Mouse (Mus musculus): Measurements from ENCODE around the gene Prkcg.
"Not testable (repeated sequence)": the region's sequence is repeated elsewhere in the genome, so short reads cannot be mapped to it uniquely, and the experiment has no call there.

Gene Prkcg

DNA sequence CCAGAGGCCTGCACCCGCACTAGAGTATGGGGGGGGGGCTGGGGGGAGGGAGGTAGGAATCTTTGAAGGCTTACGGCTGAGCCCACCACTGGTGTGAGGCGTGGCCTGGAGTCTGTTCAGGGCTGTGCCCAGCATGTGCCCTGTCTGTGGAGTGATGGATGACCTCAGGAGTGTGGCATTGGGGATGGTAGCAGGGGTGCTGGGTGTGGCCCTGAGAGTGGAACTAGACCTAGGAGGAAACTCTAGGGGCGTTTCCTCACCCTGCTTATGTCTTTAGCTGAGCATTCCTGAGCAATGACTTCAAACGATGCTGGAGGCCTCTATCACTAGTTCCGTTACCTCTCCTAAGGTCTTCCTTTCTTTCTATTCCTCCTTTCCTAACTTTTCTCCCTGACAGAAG is 2.2 kb downstream of the Prkcg start:
- DNase-seq: no peak

DNA sequence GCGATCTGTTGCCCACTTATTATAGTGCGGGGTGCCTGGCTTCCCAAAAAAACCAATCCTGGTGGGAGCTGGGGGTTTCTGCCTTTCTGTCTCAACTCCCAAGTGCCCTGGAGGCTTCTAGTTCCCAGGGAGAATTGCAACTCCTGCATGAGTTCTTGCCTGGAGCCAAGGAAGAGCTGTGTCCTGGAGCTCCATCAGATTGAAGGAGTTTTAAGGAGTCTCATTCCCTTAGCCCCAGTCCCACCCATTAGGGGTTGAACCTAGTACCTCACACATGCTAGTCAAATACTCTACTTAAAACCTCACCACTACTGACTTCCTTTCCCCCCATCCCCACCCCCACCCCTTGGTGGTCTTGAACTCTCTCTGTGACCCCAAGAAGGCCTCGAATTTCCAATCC is 2.8 kb downstream of the Prkcg start:
- DNase-seq: no peak

DNA sequence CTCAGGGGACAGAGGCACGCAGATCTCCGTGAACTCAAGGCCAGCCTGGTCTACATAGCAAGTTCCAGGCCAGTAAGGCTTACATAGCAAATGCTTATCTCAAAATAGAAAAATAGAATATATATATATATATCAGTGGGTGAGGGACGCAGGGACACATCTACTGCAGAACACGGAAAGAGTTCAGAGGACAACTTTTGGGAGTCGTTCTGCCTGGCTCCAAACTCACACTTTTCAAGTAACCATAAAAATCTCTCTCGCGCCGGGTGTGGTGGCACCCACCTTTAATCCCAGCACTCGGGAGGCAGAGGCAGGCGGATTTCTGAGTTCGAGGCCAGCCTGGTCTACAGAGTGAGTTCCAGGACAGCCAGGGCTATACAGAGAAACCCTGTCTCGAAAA is 3.3 kb downstream of the Prkcg start:
- not testable (repeated sequence) for DNase-seq

DNA sequence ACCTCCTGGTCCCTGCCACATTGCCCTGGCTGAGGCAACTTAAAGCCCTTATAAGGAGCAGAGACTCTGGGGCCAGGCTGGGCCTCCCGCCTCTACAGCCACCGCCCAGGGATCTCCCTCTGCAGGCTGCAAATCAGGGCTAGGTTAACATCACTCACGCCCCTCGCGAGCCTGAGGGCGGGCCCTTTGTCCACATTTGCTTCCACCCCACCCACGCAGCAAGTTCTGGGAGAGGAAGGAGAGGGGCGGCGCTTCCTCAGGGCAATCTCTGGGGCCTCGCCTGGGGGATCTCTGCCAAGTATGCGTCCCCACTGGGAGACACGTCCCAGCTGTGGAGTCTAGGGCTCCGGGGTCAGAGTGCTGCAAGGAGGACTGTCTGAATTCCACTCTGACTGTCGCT is 3.8 kb downstream of the Prkcg start:
- peak; percentile 93 for DNase-seq

DNA sequence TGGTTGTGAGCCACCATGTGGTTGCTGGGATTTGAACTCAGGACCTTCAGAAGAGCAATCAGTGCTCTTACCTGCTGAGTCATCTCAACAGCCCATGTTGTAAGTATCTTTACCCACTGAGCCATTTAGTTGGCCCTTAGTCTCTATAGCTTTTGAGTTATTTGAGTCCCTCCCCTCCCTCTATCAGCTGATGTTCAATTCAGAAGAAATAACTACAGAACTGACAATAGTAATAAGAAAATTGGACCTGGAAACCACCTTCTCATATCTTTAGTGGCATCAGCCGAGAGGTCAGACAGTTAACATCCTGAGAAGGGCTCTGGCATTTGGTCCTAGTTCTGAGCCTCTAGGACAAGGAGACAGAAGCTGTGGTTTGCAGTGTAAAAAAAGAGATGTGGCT is 5.8 kb downstream of the Prkcg start:
- no peak for DNase-seq

DNA sequence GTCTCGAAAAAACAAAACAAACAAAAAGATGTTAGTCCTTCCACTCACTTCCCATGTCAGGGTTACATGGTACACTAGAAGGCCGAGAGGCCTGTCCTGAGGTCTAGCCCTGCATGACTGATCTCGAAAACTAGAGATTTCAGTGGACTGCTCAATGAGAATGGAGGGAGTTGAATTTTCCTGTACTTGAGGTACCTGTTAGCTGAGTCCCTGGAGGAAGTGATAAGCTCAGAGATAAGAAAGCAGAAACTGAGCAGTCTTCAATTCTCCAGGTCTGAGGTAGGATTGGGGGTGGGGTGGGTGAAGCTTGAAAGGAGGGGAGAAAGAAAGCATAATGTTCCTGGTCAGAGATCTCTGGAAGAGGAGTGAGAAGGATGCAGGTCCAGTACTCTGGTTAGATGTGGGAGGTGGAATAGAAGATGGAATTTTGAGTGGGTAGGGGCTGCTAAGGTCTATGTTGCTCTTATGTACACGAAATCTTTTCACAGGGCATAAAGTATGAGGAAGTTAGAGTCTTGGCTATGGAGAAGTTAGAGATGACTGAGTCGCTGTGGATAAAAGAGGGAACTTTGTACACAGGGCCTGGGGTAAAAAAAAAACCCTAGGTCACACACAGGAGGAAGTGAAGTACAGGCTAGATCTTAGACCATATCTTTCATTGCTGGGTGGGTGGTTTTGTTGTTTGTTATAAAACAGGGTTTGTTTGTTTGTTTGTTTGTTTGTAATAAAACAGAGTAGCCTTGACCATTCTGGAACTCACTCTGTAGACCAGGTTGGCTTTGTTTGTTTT is 6.5 kb downstream of the Prkcg start:
- no peak for DNase-seq

DNA sequence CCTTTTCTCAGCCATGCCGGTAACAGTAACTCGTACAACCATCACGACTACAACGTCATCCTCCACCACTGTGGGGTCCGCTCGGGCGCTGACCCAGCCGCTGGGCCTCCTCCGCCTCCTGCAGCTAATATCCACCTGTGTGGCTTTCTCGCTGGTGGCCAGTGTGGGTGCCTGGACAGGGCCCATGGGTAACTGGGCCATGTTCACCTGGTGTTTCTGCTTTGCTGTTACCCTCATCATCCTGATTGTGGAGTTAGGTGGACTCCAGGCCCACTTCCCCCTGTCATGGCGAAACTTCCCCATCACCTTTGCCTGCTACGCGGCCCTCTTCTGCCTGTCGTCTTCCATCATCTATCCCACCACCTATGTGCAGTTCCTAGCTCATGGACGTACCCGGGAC is 7.7 kb downstream of the Prkcg start:
- no peak for DNase-seq

DNA sequence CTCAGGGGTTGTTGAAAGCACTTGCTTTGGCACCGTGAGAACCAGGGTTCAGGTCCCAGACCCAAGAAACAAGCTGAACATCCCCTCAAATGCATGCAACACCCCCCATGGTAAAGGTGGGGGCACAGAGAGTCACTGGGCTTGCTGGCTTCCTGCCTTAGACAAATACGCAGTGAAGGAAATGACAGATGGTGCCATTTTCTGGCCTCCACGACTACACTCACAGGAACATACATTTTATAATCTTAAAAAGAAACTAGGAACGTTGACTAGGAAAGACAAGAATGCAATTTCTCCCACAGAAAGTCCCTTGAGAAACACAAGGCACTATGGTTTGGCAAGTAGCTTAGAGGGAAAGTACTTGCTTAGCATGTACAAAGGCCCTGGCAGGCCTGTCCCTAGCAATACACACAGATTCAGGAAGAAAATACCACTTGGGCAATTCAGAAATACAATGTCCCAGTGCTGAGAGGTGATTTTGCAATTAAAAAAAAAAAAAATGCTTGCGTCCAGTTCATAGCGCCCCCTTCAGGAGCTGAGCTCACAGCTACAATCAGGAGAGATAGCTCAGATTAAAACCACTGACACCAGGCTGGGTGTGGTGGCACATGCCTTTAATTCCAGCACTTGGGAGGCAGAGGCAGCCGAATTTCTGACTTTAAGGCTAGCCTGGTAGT is 11.1 kb downstream of the Prkcg start:
- DNase-seq: no peak

DNA sequence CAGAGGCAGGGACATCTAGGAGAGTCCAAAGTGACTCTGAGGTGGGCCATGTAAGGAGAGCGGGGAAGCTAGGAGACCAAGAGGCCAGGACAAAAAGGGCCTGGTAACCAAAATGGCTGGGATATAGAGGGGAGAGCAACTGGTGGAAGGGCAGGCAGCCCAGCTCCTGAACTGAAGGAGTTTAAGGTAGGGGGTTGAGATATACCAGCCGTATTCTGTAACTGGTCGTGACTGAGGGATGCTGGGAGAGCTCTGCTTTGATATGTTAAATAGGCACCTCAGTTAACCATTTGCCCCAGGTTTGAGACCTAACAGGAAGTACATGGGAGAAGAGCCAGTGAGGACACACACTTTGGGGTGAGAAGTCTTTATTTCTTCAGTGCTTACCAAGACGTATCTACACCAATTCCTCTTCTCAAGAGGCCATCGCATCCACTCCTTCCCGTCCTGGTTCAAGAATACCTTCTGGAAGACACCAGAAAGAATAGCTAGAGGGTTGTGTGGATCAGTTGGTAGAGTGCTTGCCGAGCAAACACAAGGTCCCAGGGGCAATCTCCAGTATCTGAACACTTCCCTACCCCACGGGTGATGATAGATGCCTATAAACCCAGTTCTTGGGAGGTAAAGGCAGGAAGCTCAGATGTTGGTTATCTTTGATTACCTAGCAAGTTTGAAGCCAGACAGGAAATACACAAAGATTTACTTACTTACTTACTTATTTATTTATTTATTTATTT is 12.1 kb downstream of the Prkcg start:
- no peak for DNase-seq

DNA sequence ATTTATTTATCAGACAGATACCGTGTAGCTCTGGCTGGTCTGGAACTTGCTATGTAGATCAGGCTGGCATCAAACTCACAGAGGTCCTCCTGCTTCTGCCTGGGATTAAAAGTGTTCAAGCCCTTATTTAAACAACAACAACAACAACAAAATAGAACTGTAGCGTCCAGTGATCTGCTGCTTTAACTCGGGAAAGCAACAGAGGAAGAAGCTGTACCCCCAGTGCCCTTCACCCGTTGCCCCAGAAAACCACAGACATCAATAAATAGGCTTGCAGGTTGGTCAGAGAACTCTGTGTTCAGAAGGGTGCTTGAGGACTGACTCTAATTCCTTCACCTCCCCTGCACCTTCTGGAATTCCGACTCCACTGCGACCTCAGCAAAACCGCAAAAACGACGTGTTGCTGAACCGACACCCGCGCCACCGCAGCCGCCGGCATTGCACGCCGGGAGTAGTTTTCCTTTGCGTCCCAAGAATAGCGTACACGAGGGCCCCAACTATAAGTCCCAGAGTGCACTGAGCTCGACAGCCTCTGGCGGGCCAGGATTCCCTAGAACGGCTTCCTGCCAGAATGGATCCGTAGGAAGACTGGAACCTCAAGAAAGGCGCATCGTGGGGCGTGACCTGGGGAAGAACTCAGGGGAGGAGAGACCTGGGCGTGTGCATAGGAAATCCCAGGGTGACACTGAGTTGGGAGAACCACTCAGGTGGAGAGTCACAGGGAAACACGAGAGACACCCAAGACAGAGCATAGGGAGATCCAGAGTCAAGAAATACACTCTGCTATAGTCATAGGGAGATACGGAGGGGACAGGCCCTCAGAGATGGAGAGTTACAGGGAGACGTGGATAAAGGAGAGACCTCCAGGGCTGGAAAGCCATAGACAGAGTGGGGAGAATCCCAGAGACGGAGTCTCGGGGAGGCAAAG is 12.9 kb downstream of the Prkcg start:
- no peak for DNase-seq

DNA sequence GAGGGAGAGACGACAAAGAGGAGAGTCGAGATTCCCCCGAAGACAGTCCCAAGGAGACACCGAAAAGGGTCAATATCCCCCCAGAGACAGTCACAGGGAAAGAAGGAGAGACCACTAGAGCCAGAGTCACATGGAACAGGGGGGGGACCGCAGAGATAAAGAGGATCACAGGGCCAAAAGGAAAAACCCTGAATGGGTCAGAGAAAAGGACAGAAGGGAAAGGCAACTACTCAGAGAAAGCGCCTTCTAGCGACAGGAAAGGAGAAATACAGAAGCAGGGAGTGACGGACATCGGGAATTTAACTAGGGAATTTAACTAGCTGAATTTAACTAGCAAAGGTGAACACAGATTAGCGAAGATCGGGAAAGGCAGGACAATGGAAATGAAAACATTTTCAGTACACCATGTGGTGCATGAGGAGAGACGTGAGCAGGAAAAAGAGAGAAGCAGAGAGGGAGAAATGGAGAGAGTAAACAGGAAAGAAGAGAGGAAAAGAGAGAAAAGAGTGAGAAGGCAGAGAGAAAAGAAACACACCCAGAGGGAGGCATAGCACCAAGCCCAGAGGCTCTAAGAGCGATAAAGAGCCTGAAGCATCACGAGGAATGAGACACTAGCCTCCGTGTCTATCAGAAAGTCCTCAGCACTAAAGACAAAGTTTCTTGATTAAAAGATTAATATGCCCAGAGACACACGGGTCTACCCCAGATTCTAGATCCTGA is 13.7 kb downstream of the Prkcg start:
- no peak for DNase-seq

DNA sequence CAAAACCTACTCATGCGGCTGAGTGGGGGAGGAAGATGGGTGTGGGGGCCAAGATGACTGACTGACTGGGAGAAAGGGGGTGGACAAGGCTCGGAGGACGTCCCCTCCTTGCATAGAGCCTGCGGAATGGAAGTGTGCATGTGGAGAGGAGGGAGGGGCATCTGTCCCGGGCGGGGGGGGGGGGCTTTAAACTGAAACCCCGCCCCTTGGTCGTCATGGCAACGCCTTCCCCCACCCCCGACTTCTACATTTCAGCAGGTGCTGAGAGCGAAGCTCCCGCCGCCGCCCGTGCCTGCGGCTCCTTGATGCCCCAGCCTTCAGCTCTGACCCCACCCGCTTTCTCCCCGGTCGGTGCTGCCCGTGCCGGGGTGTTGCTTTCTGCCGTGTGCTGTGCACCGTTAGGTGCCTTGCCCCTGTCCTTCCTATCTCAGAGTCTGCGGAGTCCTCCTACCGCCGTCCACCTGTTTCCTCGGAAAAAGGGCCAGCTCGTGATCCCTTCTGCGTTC is 14.3 kb downstream of the Prkcg start:
- DNase-seq: no peak

DNA sequence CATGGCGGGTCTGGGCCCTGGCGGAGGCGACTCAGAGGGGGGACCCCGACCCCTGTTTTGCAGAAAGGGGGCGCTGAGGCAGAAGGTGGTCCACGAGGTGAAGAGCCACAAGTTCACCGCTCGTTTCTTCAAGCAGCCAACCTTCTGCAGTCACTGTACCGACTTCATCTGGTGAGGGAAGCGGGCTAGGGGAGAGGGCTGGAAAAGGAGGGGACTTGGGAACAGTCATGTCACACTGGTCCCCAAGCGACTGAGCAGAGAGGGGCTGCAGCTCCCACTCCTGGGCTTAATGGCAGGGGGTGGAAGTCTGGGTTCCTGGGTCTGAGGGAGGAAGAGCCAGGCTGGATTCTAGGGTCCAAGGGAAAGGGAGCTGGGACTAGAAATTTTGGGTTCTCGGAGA is 14.8 kb downstream of the Prkcg start:
- no peak for DNase-seq

DNA sequence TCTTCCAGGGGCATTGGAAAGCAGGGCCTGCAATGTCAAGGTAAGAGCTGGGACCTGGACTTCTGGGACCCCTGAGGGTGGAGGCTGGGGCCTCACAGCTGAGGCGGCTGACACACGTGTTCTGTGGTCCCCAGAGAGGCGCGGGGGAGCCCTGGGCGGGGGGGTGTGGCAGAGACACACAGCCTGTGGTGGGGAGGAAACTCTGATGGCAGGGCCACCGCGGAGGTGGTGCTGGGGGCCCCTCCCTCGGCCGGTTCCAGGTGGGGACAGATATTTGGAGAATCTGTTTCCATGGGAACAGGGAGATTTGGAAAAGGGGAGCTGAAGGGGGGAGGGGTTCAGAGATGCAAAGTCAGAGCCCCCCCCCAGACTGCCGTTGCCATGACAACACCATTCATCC is 15.3 kb downstream of the Prkcg start:
- no peak for DNase-seq

DNA sequence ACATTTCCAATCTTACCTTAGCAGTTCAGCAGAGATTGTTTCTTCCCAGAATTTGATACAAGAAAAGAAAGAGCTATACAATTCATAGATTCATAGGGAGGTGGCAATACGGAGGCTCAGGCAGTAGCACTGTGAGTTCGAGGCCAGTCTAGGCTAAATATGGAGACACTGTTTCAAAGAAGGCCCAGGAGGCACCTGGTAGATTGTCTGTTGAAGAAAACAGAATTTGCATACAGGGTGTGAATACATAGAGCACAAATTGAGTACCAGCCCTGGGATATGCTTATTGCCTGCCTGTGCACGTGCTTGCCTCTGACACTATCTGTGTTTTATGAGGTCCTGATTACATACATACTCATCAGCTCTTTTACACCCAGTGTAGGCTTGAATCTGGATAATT is 17.4 kb downstream of the Prkcg start:
- DNase-seq: no peak

DNA sequence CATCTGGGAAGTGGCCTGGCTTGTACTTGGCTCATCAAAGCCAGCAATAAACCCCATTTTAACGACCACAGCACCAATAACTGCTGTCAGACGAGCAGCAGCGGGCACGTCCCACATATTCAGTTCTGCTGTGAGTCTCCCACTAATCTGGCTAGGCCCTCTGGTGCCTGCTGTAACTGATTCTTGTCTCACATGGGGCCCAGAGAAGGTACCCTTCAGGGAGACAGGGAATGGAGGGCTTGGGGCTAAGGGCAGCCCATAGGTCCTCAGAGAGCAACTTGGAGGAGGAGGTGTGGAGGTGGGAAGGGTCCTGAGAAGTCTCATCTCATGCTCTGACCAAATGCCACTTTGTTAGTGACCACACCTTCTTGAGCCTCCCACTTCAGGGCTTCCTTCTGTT is 19.7 kb downstream of the Prkcg start:
- DNase-seq: no peak

DNA sequence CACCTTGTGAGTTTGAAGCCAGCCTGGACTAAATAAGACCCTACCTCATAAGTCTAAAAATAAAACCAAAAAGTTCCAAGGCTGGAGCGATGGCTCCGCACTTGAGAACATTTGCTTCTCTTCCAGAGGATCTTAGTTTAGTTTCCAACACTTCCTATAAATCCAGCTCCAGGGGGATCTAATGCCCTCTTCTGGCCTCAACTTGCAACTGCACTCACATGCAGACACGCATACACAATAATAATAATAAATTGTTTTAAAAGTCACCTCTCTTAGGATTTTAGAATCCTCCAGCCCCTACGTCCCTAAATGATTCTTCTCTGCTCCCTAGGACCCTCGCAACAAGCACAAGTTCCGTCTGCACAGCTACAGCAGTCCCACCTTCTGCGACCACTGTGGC is 21.3 kb downstream of the Prkcg start:
- no peak for DNase-seq

DNA sequence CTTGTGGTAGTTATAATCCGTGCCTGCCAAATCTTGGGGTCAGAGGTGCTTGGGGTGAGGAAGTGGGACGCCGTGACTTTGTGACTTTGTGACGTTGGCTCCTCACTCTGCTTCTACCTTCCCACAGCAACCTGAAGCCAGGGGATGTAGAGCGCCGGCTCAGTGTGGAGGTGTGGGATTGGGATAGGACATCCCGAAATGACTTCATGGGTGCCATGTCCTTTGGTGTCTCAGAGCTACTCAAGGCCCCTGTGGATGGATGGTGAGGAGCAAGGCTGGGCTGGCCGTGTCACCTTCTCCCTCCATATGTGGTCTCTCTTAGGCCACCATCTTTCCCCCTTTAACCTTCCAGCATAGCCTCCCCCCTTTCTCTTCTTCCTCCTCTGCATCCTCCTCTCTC is 24.6 kb downstream of the Prkcg start:
- DNase-seq: no peak

DNA sequence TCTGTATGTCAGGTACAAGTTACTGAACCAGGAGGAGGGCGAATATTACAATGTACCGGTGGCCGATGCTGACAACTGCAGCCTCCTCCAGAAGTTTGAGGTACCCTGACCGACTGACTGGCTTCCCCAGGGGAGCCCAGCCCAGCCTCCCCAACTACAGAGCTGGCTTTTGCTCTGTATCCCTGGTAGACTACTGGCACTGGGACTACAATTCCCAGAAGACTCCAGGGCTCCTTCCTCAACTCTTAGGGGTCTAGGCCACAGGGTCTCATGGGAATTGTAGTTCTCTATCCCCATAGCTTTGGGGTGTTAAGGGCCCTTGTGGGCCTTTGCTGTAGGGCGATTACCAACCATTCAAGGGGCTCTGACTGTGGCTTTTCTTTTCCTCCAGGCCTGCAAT is 25.1 kb downstream of the Prkcg start:
- DNase-seq: no peak

DNA sequence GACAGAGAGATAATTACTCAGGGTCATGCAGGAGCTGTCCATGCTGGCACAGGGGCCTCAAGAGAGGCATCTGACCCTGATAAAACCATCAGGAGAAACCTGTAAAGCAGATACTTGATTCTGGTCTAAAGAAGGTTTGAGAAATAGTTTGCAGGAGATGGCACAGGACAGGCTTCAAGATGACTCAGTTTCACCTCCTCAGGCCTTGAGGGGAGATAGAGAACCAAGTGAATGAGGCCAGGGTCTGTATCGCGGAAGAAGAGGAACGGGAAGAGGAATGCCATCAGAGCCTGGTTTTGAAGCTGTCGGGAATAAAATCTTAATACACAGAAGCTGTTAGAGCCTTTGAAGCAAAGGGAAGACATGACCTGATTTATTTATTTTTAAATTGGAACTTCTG is 28.7 kb downstream of the Prkcg start:
- no peak for DNase-seq

DNA sequence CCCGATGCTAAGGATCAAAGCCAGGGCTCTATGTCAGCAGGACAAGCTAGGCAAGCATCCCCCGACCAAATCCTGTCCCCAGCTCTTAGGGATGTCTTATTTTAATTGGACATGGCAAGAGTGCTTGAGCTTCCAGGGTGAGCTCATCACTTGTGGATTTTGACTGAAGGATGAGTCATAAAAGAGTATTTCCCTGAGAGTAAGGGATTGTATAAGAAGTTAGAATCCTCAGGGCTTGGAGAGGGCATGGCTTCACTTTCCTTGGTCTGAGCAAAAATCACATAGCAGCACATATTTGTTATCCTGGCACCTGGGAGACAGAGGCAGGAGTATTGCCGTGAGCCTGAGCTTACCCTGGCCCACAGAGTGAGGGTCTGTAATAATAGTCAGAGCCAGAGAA is 31.9 kb downstream of the Prkcg start:
- no peak for DNase-seq

DNA sequence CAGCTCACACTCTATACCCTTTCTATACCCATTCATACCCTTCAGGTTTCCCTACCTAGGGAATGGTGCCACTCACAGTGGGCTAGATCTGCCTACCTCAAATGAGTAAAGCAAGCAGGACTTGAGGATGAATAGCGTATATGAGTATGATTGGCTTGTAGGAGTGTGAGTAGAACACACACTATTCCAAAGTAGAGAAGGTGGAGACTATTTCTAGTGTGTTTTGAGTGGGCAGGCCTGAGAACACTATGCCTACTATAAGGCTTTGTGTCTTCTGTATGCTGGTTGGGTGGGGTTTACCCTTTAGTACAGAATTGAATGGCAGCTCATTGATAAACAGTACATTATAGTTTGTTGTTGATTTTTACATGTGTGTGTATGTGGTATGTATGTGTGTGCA is 34.8 kb downstream of the Prkcg start:
- DNase-seq: no peak
